Mouse (Mus musculus) forebrain, postnatal 0 days (tissue): Measurements from ENCODE around the gene Hspb7. TPM values are rescaled to one million over a fixed set of nuclear protein-coding genes. Genes with fewer than 3 reads are reported as not detected.

ENCODE experiments used
- ATAC-seq: fragments of 200-750 bp; cut with Nextera tagmentation; 2 replicates; pipeline ENCODE4 v1.8.0; 2017; ENCODE audit warnings: mild to moderate bottlenecking, moderate library complexity
- DNase-seq: peaks from one replicate; pipeline ENCODE4 v3.0.0-alpha.2; 2015
- H3K27ac ChIP-seq: fragments of 300-500 bp; sonication (generic); 2 replicates; pipeline ENCODE4 v1.5.1; 2014; ENCODE audit warnings: low read depth, mild to moderate bottlenecking, antibody characterized with exemption, low read length, moderate library complexity, mixed read lengths
- H3K27me3 ChIP-seq: fragments of 300-500 bp; sonication (generic); 2 replicates; pipeline ENCODE4 v1.6.1; 2014; ENCODE audit warnings: mild to moderate bottlenecking, low read length, mixed read lengths; ENCODE audit not compliant: insufficient read depth
- H3K36me3 ChIP-seq: fragments of 300-500 bp; sonication (generic); 2 replicates; pipeline ENCODE4 v1.6.1; 2014; ENCODE audit warnings: mild to moderate bottlenecking, moderate library complexity; ENCODE audit not compliant: insufficient read depth
- H3K4me1 ChIP-seq: fragments of 300-500 bp; sonication (generic); 2 replicates; pipeline ENCODE4 v1.6.1; 2014; ENCODE audit warnings: antibody characterized with exemption; ENCODE audit not compliant: insufficient read depth
- H3K4me2 ChIP-seq: fragments of 300-500 bp; sonication (generic); 2 replicates; pipeline ENCODE4 v1.6.1; 2014; ENCODE audit warnings: low read depth, mild to moderate bottlenecking, moderate library complexity
- H3K4me3 ChIP-seq: fragments of 300-500 bp; sonication (generic); 2 replicates; pipeline ENCODE4 v1.5.1; 2014; ENCODE audit warnings: low read depth, low read length, mixed read lengths
- H3K9ac ChIP-seq: fragments of 300-500 bp; sonication (generic); 2 replicates; pipeline ENCODE4 v1.6.1; 2014; ENCODE audit warnings: mild to moderate bottlenecking
- H3K9me3 ChIP-seq: fragments of 300-500 bp; sonication (generic); 2 replicates; pipeline ENCODE4 v1.6.1; 2016; ENCODE audit warnings: low read length
- CTCF ChIP-seq: sonication (generic); IDR thresholded peaks from 2 replicates; pipeline ENCODE4 v1.5.1; 2016; ENCODE audit warnings: antibody characterized with exemption, control low read depth, low read depth
- WGBS: fragments of 180-500 bp; shearing (Covaris S2); extraction: QIAGEN DNeasy Blood & Tissue Kit; methylation state at CpG from one replicate; pipeline ENCODE4 v1.1.7; 2014; 5-methylcytosine and 5-hydroxymethylcytosine counted together
- polyA plus RNA-seq: library from polyadenylated mRNA; unstranded; fragments of >200 nt; fragmentation: Nextera tagmentation; extraction: Ambion mirVana; gene quantifications from 2 replicates; pipeline ENCODE4 v1.2.1, GENCODE M21; 2015
- total RNA-seq: library from RNA; depleted of rRNA; stranded (reverse); fragments of >200 nt; gene quantifications from 2 replicates; pipeline ENCODE4 v1.2.3, GENCODE M21; 2014

Gene Hspb7
- total and polyA plus RNA-seq, 2 experiments from 2014 or later, result not detected

DNA sequence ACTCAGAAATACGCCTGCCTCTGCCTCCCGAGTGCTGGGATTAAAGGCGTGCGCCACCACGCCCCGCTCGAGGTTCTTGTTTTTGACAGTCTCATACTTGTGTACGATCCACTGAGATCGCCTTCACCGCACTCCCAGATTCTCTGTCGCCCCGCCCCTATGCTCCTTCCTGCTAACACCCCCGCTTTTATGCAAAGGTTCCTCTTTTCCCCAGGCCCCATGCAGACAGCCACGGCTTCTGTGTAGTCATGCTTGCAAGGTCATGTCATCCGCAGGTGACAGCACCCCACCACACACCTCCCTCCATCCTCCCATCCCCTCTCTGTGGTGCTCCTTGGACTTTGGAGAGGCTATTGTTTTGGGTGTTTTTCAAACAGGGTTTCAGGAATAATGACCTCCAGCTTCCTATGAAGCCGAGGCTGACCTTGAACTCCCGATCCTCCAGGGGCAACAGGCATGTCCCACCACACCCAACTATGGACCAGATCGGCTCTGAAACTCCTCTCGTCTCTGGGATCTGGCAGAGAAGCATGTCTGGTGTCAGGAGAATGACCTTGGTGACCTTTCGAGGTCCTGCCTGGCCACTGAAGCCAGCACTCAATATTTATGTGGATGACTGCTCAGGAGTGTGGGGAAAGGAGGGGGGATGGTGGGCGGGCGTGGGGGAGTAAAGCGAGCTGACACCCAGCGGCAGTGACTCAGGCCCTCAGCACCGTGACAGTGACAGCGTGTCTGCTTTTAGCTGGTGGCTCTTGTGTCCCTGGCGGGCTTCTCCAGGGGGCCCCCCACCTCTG lies 984 bp upstream of the Hspb7 start:
- no peaks in the 10 kb centered on the region for H3K27me3 ChIP-seq
- H3K36me3 ChIP-seq, result no peaks in the 10 kb centered on the region
- H3K4me3 ChIP-seq, result no peak overlapping the region
- no peak overlapping the region for H3K9ac ChIP-seq
- DNase-seq (no peak), ATAC-seq (no peak)
- WGBS, result 74% methylated on average over 27 of the region's 27 CpGs
- no peak for TF ChIP-seq CTCF
- H3K4me2 ChIP-seq, result no peak overlapping the region
- no peak overlapping the region for H3K27ac ChIP-seq
- H3K4me1 ChIP-seq, result no peaks in the 10 kb centered on the region
- H3K9me3 ChIP-seq, result no peaks in the 10 kb centered on the region

DNA sequence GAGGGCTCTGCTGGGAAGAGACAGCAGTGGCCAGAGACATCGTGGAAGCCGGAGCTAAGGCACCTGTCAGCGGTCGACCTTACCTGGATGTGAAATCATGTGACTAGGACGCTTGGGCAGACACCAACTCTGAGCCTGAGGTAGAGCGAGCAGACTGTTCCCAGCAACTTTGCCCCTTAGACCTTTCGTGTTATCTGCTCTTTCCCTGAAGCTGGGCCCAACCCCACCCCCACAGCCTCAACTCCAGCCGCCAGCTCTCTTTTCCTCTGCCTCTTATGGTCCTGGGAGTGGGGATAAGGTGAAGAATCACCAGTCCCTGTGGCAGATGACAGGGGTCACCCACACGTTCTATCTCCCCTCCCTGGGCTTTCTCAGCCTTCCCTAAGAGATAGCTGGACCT lies 307 bp downstream of the Hspb7 start:
- H3K4me2 ChIP-seq, result no peak overlapping the region
- 61% methylated on average over 9 of the region's 9 CpGs for WGBS
- H3K4me3 ChIP-seq, result no peak overlapping the region
- no peaks in the 10 kb centered on the region for H3K4me1 ChIP-seq
- no peak overlapping the region for H3K9ac ChIP-seq
- ATAC-seq, result no peak
- H3K27me3 ChIP-seq, result no peaks in the 10 kb centered on the region
- no peaks in the 10 kb centered on the region for H3K9me3 ChIP-seq
- no peaks in the 10 kb centered on the region for H3K36me3 ChIP-seq
- DNase-seq, result no peak
- TF ChIP-seq CTCF, result no peak
- H3K27ac ChIP-seq, result no peak overlapping the region

DNA sequence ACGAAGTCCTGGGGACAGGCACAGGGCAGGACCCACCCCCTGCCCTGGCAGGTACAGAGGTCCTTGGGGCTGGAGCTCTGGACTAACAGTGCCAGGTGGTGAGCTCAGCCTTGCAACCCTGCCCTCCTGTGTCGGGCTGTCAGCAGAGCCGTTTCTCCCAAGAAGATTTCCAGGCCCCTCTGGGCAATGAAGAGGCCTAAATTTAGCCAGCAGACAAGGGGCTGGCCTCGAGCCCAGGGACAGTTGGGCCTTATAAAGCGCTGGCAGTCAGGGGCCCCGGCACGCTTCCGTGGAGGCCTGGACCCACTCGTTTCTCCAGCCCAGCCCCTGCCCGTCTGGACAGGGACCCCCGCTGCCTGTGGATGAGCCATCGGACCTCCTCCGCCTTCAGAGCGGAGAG lies 844 bp downstream of the Hspb7 start:
- WGBS, result 57% methylated on average over 14 of the region's 14 CpGs
- Histone ChIP-seq H3K9me3 (no peaks in the 10 kb centered on the region), H3K27me3 (no peaks in the 10 kb centered on the region), H3K36me3 (no peaks in the 10 kb centered on the region), H3K4me1 (peaks cover 4% of the 10 kb centered on the region; the same call in 1 of the 2 replicates), H3K9ac (no peak overlapping the region), H3K4me2 (no peak overlapping the region), H3K4me3 (no peak overlapping the region), H3K27ac (no peak overlapping the region)
- no peak for ATAC-seq
- DNase-seq, result no peak
- no peak for TF ChIP-seq CTCF

DNA sequence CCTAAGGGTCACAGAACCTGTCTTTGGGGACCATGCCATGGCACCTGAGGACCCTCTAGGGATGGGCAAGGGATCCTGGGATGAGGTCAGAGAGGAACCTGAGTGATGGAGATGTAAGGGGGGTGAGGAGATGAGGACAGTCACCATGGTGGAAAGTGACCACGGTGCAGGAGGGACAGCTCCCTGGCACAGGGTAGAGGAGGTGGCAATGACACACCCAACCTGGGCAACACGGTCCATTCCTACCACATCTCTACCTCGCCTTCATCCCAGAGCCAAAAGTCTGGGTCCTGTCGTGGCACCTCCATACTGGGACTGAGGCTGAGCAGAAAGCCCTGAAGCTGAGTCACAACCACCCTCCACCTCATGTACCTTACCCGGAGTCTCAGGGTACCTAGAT lies 2.3 kb downstream of the Hspb7 start:
- ATAC-seq (no peak), DNase-seq (no peak)
- Histone ChIP-seq H3K9me3 (no peaks in the 10 kb centered on the region), H3K27ac (no peak overlapping the region), H3K4me2 (no peak overlapping the region), H3K4me1 (peaks cover 4% of the 10 kb centered on the region; the same call in 1 of the 2 replicates), H3K36me3 (no peaks in the 10 kb centered on the region), H3K27me3 (no peaks in the 10 kb centered on the region), H3K9ac (no peak overlapping the region), H3K4me3 (no peak overlapping the region)
- WGBS, result 82% methylated on average over 5 of the region's 5 CpGs
- no peak for TF ChIP-seq CTCF

DNA sequence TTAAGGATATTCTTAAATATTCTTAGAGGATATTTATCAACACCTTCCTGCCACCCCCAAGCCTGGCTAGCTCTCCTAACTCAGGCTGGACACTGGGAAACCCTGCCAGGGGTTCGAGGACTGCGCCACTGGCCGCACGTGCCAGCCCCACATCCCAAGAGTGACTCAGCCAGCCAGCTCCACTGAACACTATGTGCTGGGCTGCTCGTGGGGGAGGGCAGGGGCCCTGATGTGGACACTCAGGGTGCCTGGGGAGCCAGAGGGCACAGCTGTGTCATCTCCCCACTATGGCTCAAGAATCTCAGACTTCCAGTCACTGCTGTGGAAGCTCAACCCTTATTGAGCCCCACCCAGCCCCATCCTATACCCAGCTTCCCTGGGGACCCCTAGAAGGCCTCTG lies 2.7 kb downstream of the Hspb7 start:
- Histone ChIP-seq H3K4me1 (peaks cover 4% of the 10 kb centered on the region; the same call in 1 of the 2 replicates), H3K9ac (no peak overlapping the region), H3K27me3 (no peaks in the 10 kb centered on the region), H3K4me3 (no peak overlapping the region), H3K4me2 (no peak overlapping the region), H3K36me3 (no peaks in the 10 kb centered on the region), H3K9me3 (no peaks in the 10 kb centered on the region), H3K27ac (no peak overlapping the region)
- DNase-seq (no peak), ATAC-seq (no peak)
- no peak for TF ChIP-seq CTCF
- 69% methylated on average over 5 of the region's 5 CpGs for WGBS

DNA sequence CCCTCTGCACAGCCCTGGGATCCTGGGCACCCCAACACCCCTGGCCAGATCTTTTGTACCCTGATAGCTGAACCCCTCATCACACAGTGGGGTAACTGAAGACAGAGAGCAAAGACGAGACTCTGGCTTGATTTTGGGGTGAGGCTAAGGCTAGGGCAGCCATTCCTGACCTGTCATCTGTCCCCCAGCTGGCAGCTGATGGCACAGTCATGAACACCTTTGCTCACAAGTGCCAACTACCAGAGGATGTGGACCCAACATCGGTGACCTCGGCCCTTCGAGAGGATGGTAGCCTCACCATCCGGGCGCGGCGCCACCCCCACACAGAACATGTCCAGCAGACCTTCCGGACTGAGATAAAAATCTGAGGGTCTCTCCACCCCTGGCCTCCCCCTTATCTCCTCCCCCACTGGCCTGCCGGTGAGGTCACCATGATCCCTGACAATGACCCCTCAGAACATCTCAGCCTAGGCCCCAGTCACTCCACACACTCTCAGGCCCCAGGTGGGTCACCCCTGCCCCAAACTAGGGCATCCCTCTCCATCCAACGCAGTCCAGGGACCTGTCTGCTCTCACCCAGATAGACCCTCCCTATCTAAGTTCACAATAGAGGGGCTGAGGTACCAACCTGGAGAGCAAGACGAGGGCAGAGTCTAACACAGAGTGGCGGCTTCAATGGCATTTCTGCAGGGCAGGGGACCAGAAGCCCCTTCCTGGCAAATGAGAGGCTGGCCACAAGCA lies 3.3 kb downstream of the Hspb7 start:
- Histone ChIP-seq H3K36me3 (no peaks in the 10 kb centered on the region), H3K9me3 (no peaks in the 10 kb centered on the region), H3K27me3 (no peaks in the 10 kb centered on the region), H3K4me3 (no peak overlapping the region), H3K4me2 (no peak overlapping the region), H3K4me1 (peaks cover 4% of the 10 kb centered on the region; the same call in 1 of the 2 replicates), H3K9ac (no peak overlapping the region), H3K27ac (no peak overlapping the region)
- WGBS, result 86% methylated on average over 13 of the region's 13 CpGs
- ATAC-seq, result no peak
- DNase-seq, result no peak
- no peak for TF ChIP-seq CTCF
